Mouse (Mus musculus): ENCODE results near the gene Pou2f1. TPM values are rescaled to one million over a fixed set of nuclear protein-coding genes. Genes with fewer than 3 reads are reported as not detected.
A peak's percentile ranks its signal among the peaks of the same experiment; 100 is the strongest.

Pou2f1 gene
- total RNA-seq, 2 experiments from 2014 or later = 11.2 to 14.3 TPM

- DNase-seq = no peak
These were observed 123.7 kb downstream of the Pou2f1 start for GRCm38 (mm10) chr1:165878751-165879150.

GRCm38 (mm10) chr1:165875520-165876284, 126.8 kb downstream of the Pou2f1 start:
- no peak for DNase-seq

- DNase-seq = no peak
These were observed 127.8 kb downstream of the Pou2f1 start for GRCm38 (mm10) chr1:165874645-165875044.

GRCm38 (mm10) chr1:165868659-165869058, 133.8 kb downstream of the Pou2f1 start:
- DNase-seq = no peak

GRCm38 (mm10) chr1:165866630-165867280, 135.7 kb downstream of the Pou2f1 start:
- no peak for DNase-seq

- DNase-seq = no peak
These were observed 137.3 kb downstream of the Pou2f1 start for GRCm38 (mm10) chr1:165864864-165865795.

GRCm38 (mm10) chr1:165862059-165862458, 140.4 kb downstream of the Pou2f1 start:
- DNase-seq = no peak

GRCm38 (mm10) chr1:165861235-165861609, 141.3 kb downstream of the Pou2f1 start:
- DNase-seq = no peak

- no peak for DNase-seq
These were observed 141.9 kb downstream of the Pou2f1 start for GRCm38 (mm10) chr1:165860373-165861234.

- no peak for DNase-seq
These were observed 144.1 kb downstream of the Pou2f1 start for GRCm38 (mm10) chr1:165858356-165858755.

- DNase-seq = no peak
These were observed 145.2 kb downstream of the Pou2f1 start for GRCm38 (mm10) chr1:165857279-165857678.

GRCm38 (mm10) chr1:165855759-165856545, 146.5 kb downstream of the Pou2f1 start:
- DNase-seq = no peak

GRCm38 (mm10) chr1:165853729-165854420, 148.6 kb downstream of the Pou2f1 start:
- peak; percentile 69 to 82 for DNase-seq

- DNase-seq = no peak
These were observed 149.3 kb downstream of the Pou2f1 start for GRCm38 (mm10) chr1:165853131-165853721.

- DNase-seq = no peak
These were observed 150.3 kb downstream of the Pou2f1 start for GRCm38 (mm10) chr1:165852131-165852530.

- no peak for DNase-seq
These were observed 152.7 kb downstream of the Pou2f1 start for GRCm38 (mm10) chr1:165849458-165850445.

GRCm38 (mm10) chr1:165848881-165849280, 153.6 kb downstream of the Pou2f1 start:
- DNase-seq = no peak

- DNase-seq = no peak
These were observed 154.1 kb downstream of the Pou2f1 start for GRCm38 (mm10) chr1:165848417-165848816.

Data from adrenal gland, postnatal 36 days (tissue).